Mouse (Mus musculus) kidney, embryonic 14.5 days (tissue): ENCODE data around the gene Rnasek. TPM values are rescaled to one million over a fixed set of nuclear protein-coding genes. Genes with fewer than 3 reads are reported as not detected.

ENCODE experiments used
- ATAC-seq: fragments of 200-750 bp; cut with Nextera tagmentation; 2 replicates; pipeline ENCODE4 v1.8.0; 2017; ENCODE audit warnings: moderate number of reproducible peaks, mild to moderate bottlenecking, moderate TSS enrichment, moderate library complexity; ENCODE audit not compliant: low FRiP score, low TSS enrichment
- H3K27ac ChIP-seq: fragments of 300-500 bp; sonication (generic); 2 replicates; pipeline ENCODE4 v1.5.1; 2014; ENCODE audit warnings: low read depth, mild to moderate bottlenecking, low read length, moderate library complexity, mixed read lengths
- H3K27me3 ChIP-seq: fragments of 300-500 bp; sonication (generic); 2 replicates; pipeline ENCODE4 v1.6.1; 2014; ENCODE audit warnings: mild to moderate bottlenecking, low read length; ENCODE audit not compliant: control insufficient read depth, insufficient read depth
- H3K36me3 ChIP-seq: fragments of 300-500 bp; sonication (generic); 2 replicates; pipeline ENCODE4 v1.6.1; 2014; ENCODE audit warnings: low read length, mixed read lengths; ENCODE audit not compliant: control insufficient read depth, insufficient read depth
- H3K4me1 ChIP-seq: fragments of 300-500 bp; sonication (generic); 2 replicates; pipeline ENCODE4 v1.6.1; 2014; ENCODE audit warnings: low read length, mixed read lengths; ENCODE audit not compliant: control insufficient read depth, insufficient read depth
- H3K4me2 ChIP-seq: fragments of 300-500 bp; sonication (generic); replicated peaks from 2 replicates; pipeline ENCODE4 v1.6.1; 2014; ENCODE audit warnings: low read depth, mild to moderate bottlenecking, low read length
- H3K4me3 ChIP-seq: fragments of 300-500 bp; sonication (generic); 2 replicates; pipeline ENCODE4 v1.5.1; 2014; ENCODE audit warnings: mild to moderate bottlenecking, low read length
- H3K9ac ChIP-seq: fragments of 300-500 bp; sonication (generic); 2 replicates; pipeline ENCODE4 v1.6.1; 2014; ENCODE audit warnings: low read depth, mild to moderate bottlenecking, low read length, moderate library complexity
- H3K9me3 ChIP-seq: fragments of 300-500 bp; sonication (generic); 2 replicates; pipeline ENCODE4 v1.6.1; 2016; ENCODE audit warnings: low read length; ENCODE audit not compliant: control insufficient read depth
- WGBS: fragments of 180-500 bp; shearing (Covaris S2); extraction: QIAGEN DNeasy Blood & Tissue Kit; methylation state at CpG from one replicate; pipeline ENCODE4 v1.1.7; 2014; 5-methylcytosine and 5-hydroxymethylcytosine counted together
- microRNA counts: library from miRNA; unstranded; fragments of <30 nt; microRNA quantifications from one replicate; lab custom pipeline; 2017
- microRNA-seq: library from miRNA; unstranded; fragments of <30 nt; microRNA quantifications from one replicate; pipeline ENCODE4, GENCODE M21; 2016
- polyA plus RNA-seq: library from polyadenylated mRNA; unstranded; fragments of >200 nt; fragmentation: Nextera tagmentation; extraction: Ambion mirVana; gene quantifications from 2 replicates; pipeline ENCODE4 v1.2.1, GENCODE M21; 2014

Gene Rnasek
- polyA plus RNA-seq, 1 experiment from 2014 or later, result 173 TPM

- Histone ChIP-seq H3K4me1 (0 out of 2 replicates have a peak, but pooled peaks cover 5% of the 10 kb centered on the region), H3K36me3 (no peaks in the 10 kb centered on the region), H3K27ac (no peak overlapping the region), H3K9ac (no peak overlapping the region), H3K27me3 (no peaks in the 10 kb centered on the region), H3K4me2 (no peak overlapping the region), H3K4me3 (no peak overlapping the region), H3K9me3 (no peaks in the 10 kb centered on the region)
- ATAC-seq, result no peak
- 79% methylated on average over 28 of the region's 28 CpGs for WGBS
These were observed 50.1 kb downstream of the Rnasek start for GRCm38 (mm10) chr11:70189319-70190134.

MicroRNAs encoded within 50 kb of the gene (microRNA counts, 519-probe panel; counts per million panel counts)
- not detected for microRNA mmu-miR-195 (lab: Ali Mortazavi, UCI)
- microRNA mmu-miR-497 (lab: Ali Mortazavi, UCI), result not detected

Small RNA genes lying within 50 kb of the gene (microRNA-seq; reads per million reads assigned to microRNA genes)
- gene Mir195a, result 637 reads per million, percentile 74 among the genes with 10 or more reads in this experiment
- gene Mir497, result not detected
- not detected for gene Mir497b

Other genes starting within 250 kb of the Rnasek start
- gene Gabarap, start 248.7 kb downstream of the Rnasek start, polyA plus RNA-seq, result 426 and 499 TPM in 2 replicates
- gene Phf23, start 244.1 kb downstream of the Rnasek start, polyA plus RNA-seq, result 48.5 and 63.1 TPM in 2 replicates
- gene Dvl2, start 239.2 kb downstream of the Rnasek start, polyA plus RNA-seq, result 28.2 and 34.9 TPM in 2 replicates
- 41.1 and 58.4 TPM in 2 replicates for gene Acadvl, start 224.4 kb downstream of the Rnasek start, polyA plus RNA-seq
- gene Dlg4, start 222.9 kb downstream of the Rnasek start, polyA plus RNA-seq, result 13.2 and 16.4 TPM in 2 replicates
- 2.0 and 2.4 TPM in 2 replicates for gene Asgr1, start 185.8 kb downstream of the Rnasek start, polyA plus RNA-seq
- gene Asgr2, start 147.2 kb downstream of the Rnasek start, polyA plus RNA-seq, result not detected in 2 replicates
- 0.60 TPM in 1 of 2 replicates, not detected in the other for gene Mgl2, start 109.5 kb downstream of the Rnasek start, polyA plus RNA-seq
- 0.57 and 0.74 TPM in 2 replicates for gene Clec10a, start 83.6 kb downstream of the Rnasek start, polyA plus RNA-seq
- gene Slc16a11, start 27.1 kb downstream of the Rnasek start, polyA plus RNA-seq, result 3.0 and 3.5 TPM in 2 replicates
- 8.4 and 14.2 TPM in 2 replicates for gene Slc16a13, start 18.8 kb downstream of the Rnasek start, polyA plus RNA-seq
- gene Bcl6b, start 10.0 kb downstream of the Rnasek start, polyA plus RNA-seq, result 19.2 and 20.0 TPM in 2 replicates
- 180 and 243 TPM in 2 replicates for gene 0610010K14Rik, start 1.9 kb downstream of the Rnasek start, polyA plus RNA-seq
- gene Gm21988, start within 50 bp of the Rnasek start, polyA plus RNA-seq, result 7.8 and 10.5 TPM in 2 replicates
- gene Alox12, start 15.5 kb upstream of the Rnasek start, polyA plus RNA-seq, result 3.3 and 3.6 TPM in 2 replicates
- gene Alox12e, start 82.8 kb upstream of the Rnasek start, polyA plus RNA-seq, result not detected in 2 replicates
- 0.69 and 1.5 TPM in 2 replicates for gene Alox15, start 112.2 kb upstream of the Rnasek start, polyA plus RNA-seq
- gene Pelp1, start 170.2 kb upstream of the Rnasek start, polyA plus RNA-seq, result 27.8 and 39.0 TPM in 2 replicates
- 11.0 and 23.3 TPM in 2 replicates for gene Arrb2, start 192.8 kb upstream of the Rnasek start, polyA plus RNA-seq
- 48.7 and 50.0 TPM in 2 replicates for gene Med11, start 212.1 kb upstream of the Rnasek start, polyA plus RNA-seq
- 0.33 and 0.88 TPM in 2 replicates for gene Zmynd15, start 219.6 kb upstream of the Rnasek start, polyA plus RNA-seq
- gene Cxcl16, start 220.1 kb upstream of the Rnasek start, polyA plus RNA-seq, result 5.2 and 6.0 TPM in 2 replicates